Mouse (Mus musculus) c-Kit-positive CD71-negative TER-119-negative erythroid progenitor cells, embryonic 14.5 days (primary cell): ENCODE data around the gene Slc35b4.

ENCODE experiments used
- DNase-seq: peaks from one replicate; pipeline ENCODE4 v3.0.0-alpha.2; 2013; ENCODE audit warnings: low read depth

Slc35b4 gene

DNA sequence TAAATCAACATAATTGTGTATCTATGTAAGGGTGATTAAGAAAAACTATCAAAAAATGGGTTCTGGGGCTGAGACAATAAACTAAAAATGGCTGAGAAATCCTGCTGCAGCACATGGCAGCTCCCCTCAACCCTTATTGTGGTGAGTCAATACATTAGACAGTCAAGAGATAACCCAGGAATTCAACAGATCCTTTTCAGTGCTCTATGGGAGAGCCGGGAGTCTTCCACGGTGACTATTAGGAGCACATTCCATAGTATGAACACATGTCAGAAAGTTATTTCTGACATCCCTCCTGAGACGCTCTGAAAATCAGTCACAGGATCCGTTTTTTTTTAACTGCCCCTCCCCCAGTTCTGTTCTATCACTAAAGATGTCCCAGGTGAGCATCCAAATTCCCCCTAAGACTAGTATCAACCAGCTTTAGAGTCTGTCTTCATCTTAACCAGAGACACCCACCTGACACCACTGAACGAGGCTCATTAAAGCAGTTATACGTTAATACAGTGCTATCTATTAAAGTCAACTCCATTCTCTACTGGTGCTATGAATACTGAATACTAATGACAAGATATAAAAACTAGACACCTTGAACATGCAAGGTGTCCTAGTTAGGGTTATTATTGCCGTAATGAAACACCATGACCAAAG lies 5.9 kb downstream of the Slc35b4 start:
- DNase-seq, result no peak

GRCm38 (mm10) chr6:34168834-34169233 lies 8.1 kb downstream of the Slc35b4 start:
- no peak for DNase-seq

DNA sequence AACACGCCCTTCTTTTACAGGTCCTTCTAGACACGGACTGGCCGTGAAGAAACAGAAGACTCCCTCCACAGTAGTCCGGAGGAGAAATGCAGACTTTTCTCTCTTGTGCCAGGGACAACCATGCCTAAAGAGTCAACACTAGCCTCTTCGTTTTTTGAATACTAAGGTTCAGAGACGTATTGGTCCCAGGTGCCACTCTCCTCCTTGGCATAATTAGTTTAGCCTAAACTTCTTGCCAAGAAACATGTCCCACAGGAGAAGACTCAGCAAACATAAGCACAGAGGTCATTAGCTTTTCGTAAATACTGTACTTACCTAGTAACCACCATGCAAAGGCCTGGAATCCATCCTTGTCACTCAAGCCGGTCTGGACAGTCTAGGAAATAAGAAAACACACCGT lies 13.9 kb downstream of the Slc35b4 start:
- DNase-seq, result no peak

GRCm38 (mm10) chr6:34162607-34163006 lies 14.3 kb downstream of the Slc35b4 start:
- DNase-seq, result no peak

GRCm38 (mm10) chr6:34161511-34161910 lies 15.4 kb downstream of the Slc35b4 start:
- DNase-seq, result no peak

GRCm38 (mm10) chr6:34160816-34161310 lies 16.0 kb downstream of the Slc35b4 start:
- no peak for DNase-seq

DNA sequence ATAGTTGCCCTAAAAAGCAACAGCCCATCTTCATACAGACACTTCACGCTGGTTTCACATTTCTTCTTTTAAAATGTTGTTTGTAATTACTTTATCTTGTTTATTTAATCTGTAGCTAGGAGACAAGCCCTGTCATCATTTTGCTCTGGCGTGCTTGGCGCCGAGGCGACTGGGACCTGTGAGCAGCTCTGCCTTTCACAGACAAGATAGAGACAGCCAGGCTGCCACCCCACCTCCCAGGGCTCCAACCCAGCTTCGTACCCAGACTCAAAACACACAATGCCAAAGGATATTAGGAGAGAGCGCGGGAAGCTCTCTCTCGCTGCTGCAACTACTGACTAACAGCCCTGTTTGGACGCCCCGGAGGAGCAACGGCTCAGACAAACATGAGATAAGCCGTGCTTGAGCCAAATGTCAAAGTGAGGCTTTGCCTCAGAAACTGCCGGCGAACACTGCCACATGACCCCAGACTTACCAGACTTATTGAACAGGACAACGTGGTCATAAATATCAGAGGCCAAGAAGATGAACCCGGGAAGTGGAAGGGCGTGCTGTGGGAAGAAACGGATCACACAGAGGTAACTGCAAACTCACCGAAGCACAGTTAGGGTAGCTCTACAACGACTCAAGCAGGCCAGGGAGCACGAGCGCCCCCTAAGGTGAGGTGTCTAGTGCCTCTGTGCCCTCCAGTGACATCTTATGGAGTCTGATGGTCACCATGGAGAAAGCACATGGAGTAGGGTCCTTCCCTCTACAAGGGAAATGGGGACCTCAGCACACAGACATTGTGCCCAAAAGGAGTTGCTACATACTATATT lies 16.7 kb downstream of the Slc35b4 start:
- no peak for DNase-seq

DNA sequence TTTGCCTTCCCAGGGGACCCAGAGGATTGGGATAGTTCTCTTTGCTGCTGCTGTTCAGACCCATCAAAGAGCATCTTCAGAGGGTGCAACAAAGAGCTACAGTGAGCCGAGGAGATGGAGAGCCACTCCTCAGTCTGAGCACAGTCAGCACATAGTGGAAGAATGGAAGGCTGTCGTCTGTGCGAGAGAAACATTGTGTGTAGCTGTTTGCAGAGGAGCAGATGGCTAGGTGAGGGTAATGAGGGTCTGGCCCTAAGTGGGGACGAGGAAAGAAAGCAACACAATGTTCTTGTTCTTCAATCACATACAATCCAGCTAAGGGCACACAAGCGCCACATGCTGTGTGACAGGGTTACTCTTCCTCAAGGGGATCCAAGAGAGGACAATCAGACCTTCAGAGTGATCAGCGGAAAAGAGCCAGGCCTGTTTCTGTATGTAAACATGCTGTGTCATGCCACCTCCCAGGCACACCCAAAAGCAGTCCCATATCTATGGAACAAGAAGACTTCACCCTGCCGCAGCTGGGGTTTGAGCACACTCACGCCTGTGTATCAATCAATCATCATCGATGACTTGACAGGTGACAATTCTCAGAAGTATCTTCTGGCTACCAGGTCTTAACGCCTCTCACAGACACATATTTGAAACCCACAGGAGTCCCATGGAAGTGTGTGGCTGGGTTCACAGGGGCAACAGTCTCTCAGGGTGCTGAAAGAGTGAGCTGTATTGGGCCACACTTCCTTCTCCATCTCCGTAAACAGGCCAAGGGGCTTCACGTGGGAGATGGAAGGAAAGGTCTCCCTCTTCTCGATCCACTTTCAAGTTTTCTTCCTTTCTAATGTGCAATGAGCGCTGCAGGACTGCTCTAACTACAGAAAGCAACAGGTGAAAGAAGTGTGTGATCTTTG lies 19.8 kb downstream of the Slc35b4 start:
- DNase-seq, result no peak

GRCm38 (mm10) chr6:34156057-34156456 lies 20.9 kb downstream of the Slc35b4 start:
- no peak for DNase-seq

- no peak for DNase-seq
Measured at GRCm38 (mm10) chr6:34155137-34155804, 21.6 kb downstream of the Slc35b4 start.

DNA sequence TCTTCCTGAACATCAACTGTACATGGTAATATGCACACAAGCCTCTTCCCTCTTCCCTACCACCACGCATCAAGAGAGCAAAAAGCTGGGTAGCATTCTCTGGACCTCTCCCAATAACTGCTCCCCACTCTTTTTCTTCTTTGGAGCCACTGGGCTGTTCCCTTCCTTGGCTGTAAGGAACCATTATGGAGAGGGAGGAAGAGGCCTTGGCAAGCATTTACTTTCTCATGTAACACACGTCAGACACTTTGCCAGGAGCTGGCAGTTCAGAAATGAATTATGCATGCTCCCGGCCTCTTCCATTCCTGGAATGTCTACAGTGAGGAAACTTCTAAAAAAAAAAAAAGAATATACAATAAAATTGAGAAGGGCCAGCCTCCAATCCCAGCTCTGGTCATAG lies 22.7 kb downstream of the Slc35b4 start:
- no peak for DNase-seq

DNA sequence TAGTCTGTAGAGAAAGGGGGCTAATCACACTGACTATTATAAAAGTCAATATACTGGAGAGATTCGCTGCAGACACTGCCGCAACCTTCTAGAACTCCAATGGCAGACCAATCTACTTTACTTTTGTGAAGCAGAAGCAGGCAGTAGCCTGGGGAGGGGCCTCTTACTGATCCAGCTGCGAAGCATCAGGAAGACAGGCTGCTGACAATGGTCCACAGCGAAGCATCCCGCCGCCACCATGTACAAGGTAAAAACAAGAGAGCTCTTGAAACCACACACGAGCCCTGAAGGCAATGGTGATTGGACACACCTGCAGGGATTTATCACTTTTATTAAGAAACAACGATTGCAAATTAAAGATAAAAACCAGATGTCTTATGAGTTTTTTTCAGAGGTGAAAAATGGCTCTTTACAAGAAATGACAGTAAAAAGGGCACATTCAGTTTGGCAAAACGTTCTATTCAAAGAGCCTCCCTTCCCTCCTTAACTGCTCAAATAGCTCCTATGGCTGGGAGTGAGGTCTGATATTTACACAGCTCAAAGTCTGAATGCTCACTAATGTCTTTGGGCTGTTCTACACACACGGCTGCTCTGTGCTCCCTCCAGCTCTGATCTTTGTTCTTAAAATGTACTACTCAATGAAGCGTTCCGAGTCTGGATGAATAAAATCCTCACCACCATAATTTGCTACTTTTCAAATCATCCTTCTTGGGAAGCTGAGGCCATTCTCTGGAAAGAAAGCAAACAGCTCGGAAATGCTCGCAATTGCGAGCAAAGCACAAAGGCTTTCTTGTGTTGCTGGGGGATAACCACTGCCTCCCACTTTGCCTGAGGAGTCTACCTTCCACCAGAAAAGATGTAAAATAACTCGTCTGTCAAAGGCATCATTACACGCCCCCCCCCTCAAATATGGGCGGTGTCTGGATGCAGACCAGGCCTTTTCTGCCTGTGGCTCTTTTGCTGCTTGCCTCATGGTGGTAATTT lies 23.6 kb downstream of the Slc35b4 start:
- DNase-seq, result no peak

- no peak for DNase-seq
Measured at GRCm38 (mm10) chr6:34149821-34150220, 27.1 kb downstream of the Slc35b4 start.

- no peak for DNase-seq
Measured at GRCm38 (mm10) chr6:34149066-34149465, 27.8 kb downstream of the Slc35b4 start.

DNA sequence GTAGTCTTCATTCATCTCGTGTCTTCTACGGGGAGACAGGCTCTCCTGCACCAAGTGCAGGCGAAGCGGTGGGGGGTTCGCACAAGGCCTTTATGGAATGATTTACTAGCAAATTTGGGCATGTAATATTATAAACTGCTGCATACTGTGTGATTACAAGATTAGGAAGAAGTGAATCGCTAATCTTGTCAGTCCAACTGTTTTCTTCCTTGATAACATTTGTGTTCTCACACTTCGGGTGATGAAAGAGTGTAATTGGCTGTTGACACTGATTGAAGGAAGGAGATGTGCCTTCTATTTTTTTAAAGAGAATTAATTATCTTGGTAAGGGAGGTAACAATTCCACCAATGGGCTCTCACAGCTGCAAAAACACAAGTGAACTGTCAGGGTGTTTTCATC lies 28.3 kb downstream of the Slc35b4 start:
- no peak for DNase-seq

- DNase-seq, result no peak
Measured at GRCm38 (mm10) chr6:34148021-34148420, 28.9 kb downstream of the Slc35b4 start.

- DNase-seq, result no peak
Measured at GRCm38 (mm10) chr6:34146042-34146441, 30.9 kb downstream of the Slc35b4 start.

GRCm38 (mm10) chr6:34142931-34143330 lies 34.0 kb downstream of the Slc35b4 start:
- DNase-seq, result no peak

- no peak for DNase-seq
Measured at GRCm38 (mm10) chr6:34138366-34138765, 38.5 kb downstream of the Slc35b4 start.

GRCm38 (mm10) chr6:34132391-34132790 lies 44.5 kb downstream of the Slc35b4 start:
- DNase-seq, result no peak

- no peak for DNase-seq
Measured at GRCm38 (mm10) chr6:34129261-34129660, 47.6 kb downstream of the Slc35b4 start.
